Mouse (Mus musculus) forebrain, embryonic 15.5 days (tissue): ENCODE results near the gene Apobec3. TPM values are rescaled to one million over a fixed set of nuclear protein-coding genes. Genes with fewer than 3 reads are reported as not detected.
A peak's percentile ranks its signal among the peaks of the same experiment; 100 is the strongest.
"Not testable (repeated sequence)": the region's sequence is repeated elsewhere in the genome, so short reads cannot be mapped to it uniquely, and the experiment has no call there.

Experiments used
- ATAC-seq: fragments of 200-750 bp; cut with Nextera tagmentation; replicated peaks from 2 replicates; pipeline ENCODE4 v1.8.0; 2017; ENCODE audit warnings: mild to moderate bottlenecking, moderate TSS enrichment, moderate library complexity
- H3K27ac ChIP-seq: fragments of 300-500 bp; sonication (generic); replicated peaks from 2 replicates; pipeline ENCODE4 v1.5.1; 2015; ENCODE audit warnings: mild to moderate bottlenecking, inconsistent platforms
- H3K27me3 ChIP-seq: fragments of 300-500 bp; sonication (generic); 2 replicates; pipeline ENCODE4 v1.6.1; 2015; ENCODE audit warnings: inconsistent platforms
- H3K36me3 ChIP-seq: fragments of 300-500 bp; sonication (generic); 2 replicates; pipeline ENCODE4 v1.6.1; 2015; ENCODE audit warnings: mild to moderate bottlenecking, inconsistent platforms
- H3K4me1 ChIP-seq: fragments of 300-500 bp; sonication (generic); 2 replicates; pipeline ENCODE4 v1.6.1; 2015; ENCODE audit warnings: inconsistent platforms
- H3K4me2 ChIP-seq: fragments of 300-500 bp; sonication (generic); replicated peaks from 2 replicates; pipeline ENCODE4 v1.6.1; 2015; ENCODE audit warnings: mild to moderate bottlenecking, inconsistent platforms
- H3K4me3 ChIP-seq: fragments of 300-500 bp; sonication (generic); 2 replicates; pipeline ENCODE4 v1.5.1; 2015; ENCODE audit warnings: mild to moderate bottlenecking, inconsistent platforms
- H3K9ac ChIP-seq: fragments of 300-500 bp; sonication (generic); replicated peaks from 2 replicates; pipeline ENCODE4 v1.6.1; 2015; ENCODE audit warnings: mild to moderate bottlenecking, inconsistent platforms
- H3K9me3 ChIP-seq: fragments of 300-500 bp; sonication (generic); 2 replicates; pipeline ENCODE4 v1.6.1; 2016; ENCODE audit warnings: inconsistent platforms
- WGBS: fragments of 180-500 bp; shearing (Covaris S2); methylation state at CpG from one replicate; pipeline ENCODE4 v1.1.7; 2015; ENCODE audit warnings: mixed read lengths; 5-methylcytosine and 5-hydroxymethylcytosine counted together
- polyA plus RNA-seq: library from polyadenylated mRNA; unstranded; fragments of >200 nt; fragmentation: Nextera tagmentation; extraction: Ambion mirVana; gene quantifications from 2 replicates; pipeline ENCODE4 v1.2.1, GENCODE M21; 2015

The Apobec3 gene
- polyA plus RNA-seq, 1 experiment from 2014 or later = 6.6 TPM

DNA sequence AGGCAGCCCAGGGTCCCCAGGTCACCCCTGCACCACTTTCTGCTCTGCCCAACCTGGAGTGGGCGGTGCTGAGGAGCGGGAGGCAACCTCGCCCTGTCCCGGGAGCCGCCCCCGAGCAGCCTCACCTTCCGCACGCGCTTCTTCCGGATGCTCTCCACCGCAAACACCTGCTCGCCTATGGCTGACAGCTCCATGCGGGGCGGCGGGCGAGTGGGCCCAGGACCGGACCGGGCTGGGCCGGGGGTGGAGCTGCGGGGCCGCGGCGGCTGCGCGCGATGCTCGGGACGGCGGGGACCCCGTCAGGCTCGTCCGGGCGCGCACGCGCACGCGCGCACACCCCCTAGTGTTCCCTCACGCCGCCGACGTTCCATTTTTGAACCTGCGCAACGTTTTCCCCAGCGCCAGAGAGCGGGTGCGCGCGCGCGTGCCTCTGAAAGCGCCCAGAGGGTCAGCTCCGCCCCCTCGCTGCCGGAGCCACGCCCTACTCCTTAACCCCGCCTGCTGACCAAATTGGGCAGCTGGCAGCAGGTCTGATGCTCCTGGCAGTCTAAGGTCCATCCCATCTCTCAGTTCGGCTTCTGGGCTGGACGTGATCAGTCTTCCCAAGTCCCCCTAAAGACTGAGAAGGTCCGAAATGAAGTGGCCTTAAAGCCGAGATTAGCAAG lies 41.0 kb downstream of the Apobec3 start:
- Histone ChIP-seq H3K9me3 (no peaks in the 10 kb centered on the region), H3K27ac (no peak overlapping the region), H3K4me3 (peak overlapping the region; percentile 65), H3K4me2 (peak overlapping the region; percentile 77), H3K9ac (peak overlapping the region; percentile 55), H3K4me1 (peaks cover 29% of the 10 kb centered on the region), H3K27me3 (peaks cover 14% of the 10 kb centered on the region), H3K36me3 (no peaks in the 10 kb centered on the region)
- ATAC-seq = peak; percentile 51
- 1% methylated on average over 53 of the region's 62 CpGs for WGBS

DNA sequence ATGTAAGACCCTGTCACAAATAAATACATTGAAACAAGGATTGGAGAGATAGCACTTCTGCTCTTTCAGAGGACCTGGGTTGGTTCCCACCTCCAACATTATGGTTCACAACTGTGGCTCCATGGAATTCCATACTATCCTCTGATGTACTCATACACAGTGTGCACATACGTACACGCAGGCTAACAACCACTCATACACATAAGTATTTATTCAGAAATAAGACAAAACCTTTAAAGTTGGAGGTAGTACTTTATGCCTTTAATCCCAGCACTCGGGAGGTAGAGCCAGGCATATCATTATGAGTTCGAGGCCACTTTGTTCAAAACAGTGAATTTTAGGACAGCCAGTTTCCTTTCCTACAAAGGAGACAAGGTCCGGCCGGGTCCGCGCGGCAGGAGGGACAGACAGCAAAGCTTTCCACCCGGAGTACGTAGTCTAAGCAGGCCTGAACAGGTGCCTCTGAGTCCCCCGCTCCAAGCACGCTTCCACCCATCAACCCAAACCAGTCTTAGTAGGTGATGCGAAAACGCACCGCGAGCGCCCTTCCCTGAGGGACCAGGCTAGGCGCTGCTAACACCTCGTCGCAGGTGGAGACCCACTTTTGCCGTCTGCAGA lies 41.7 kb downstream of the Apobec3 start:
- Histone ChIP-seq H3K9ac (no peak overlapping the region; the same call in 1 of the 2 replicates), H3K27ac (no peak overlapping the region), H3K27me3 (peaks cover 14% of the 10 kb centered on the region), H3K36me3 (no peaks in the 10 kb centered on the region), H3K4me2 (peak overlapping the region; percentile 77), H3K4me1 (peaks cover 24% of the 10 kb centered on the region), H3K4me3 (peak overlapping the region; percentile 65), H3K9me3 (no peaks in the 10 kb centered on the region)
- 7% methylated on average over 22 of the region's 22 CpGs for WGBS
- ATAC-seq = no peak

- Histone ChIP-seq H3K4me3 (0 out of 2 replicates have a peak overlapping the region, but pooled peaks have one; percentile 8), H3K27ac (no peak overlapping the region), H3K36me3 (no peaks in the 10 kb centered on the region), H3K4me1 (peaks cover 23% of the 10 kb centered on the region), H3K9me3 (no peaks in the 10 kb centered on the region), H3K27me3 (peaks cover 14% of the 10 kb centered on the region), H3K4me2 (peak overlapping the region; percentile 20), H3K9ac (no peak overlapping the region)
- 1% methylated on average over 22 of the region's 22 CpGs for WGBS
- ATAC-seq = no peak
Observed at GRCm38 (mm10) chr15:79933670-79934514, 42.4 kb downstream of the Apobec3 start.

GRCm38 (mm10) chr15:79934776-79935175 lies 43.3 kb downstream of the Apobec3 start:
- H3K9me3 ChIP-seq = no peaks in the 10 kb centered on the region
- no peaks in the 10 kb centered on the region for H3K36me3 ChIP-seq
- H3K4me2 ChIP-seq = peak overlapping the region; percentile 10; the same call in 1 of the 2 replicates
- no peak overlapping the region for H3K27ac ChIP-seq
- whole genome bisulfite sequencing = 1% methylated on average over 10 of the region's 10 CpGs
- no peak overlapping the region for H3K4me3 ChIP-seq
- H3K9ac ChIP-seq = 0 out of 2 replicates have a peak overlapping the region, but pooled peaks have one; percentile 15
- no peak for ATAC-seq
- H3K27me3 ChIP-seq = peaks cover 14% of the 10 kb centered on the region
- peaks cover 23% of the 10 kb centered on the region for H3K4me1 ChIP-seq

DNA sequence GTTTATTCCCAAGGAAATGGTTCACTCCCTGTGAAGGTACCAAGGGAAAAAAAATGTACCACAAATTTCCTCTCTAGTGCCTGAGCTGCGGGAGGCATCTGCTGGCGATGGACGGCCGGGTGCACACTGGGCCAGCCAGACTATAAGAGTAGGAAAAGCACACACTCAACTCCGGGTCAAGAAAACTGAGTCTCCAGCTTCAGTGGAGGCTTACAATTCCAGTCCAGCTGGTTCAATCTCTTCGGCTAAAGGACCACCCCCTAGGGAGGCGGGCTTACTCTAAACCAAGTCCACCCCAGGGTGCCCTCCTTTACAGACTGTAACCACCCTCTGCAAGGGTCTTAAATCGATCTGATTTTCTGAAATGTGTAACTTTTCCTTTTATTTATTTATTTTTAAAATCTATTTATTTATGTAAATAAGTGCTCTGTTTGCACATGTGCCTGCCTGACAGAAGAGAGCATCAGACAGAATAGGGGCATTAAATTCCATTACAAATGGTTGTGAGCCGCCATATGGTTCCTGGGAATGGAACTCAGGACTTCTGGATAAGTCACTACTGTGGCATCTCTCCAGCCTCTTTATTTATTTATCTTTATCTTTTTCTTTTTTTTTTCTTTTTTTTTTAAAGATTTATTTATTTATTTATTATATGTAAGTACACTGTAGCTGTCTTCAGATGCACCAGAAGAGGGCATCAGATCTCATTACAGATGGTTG lies 44.4 kb downstream of the Apobec3 start:
- Histone ChIP-seq H3K27ac (no peak overlapping the region), H3K27me3 (peaks cover 14% of the 10 kb centered on the region), H3K36me3 (no peaks in the 10 kb centered on the region), H3K4me1 (peaks cover 23% of the 10 kb centered on the region), H3K9ac (no peak overlapping the region), H3K4me2 (no peak overlapping the region), H3K4me3 (no peak overlapping the region), H3K9me3 (no peaks in the 10 kb centered on the region)
- ATAC-seq = no peak
- 27% methylated on average over 9 of the region's 9 CpGs for WGBS

GRCm38 (mm10) chr15:79936374-79936751 lies 44.9 kb downstream of the Apobec3 start:
- Histone ChIP-seq H3K4me3 (no peak overlapping the region), H3K27ac (no peak overlapping the region), H3K9me3 (no peaks in the 10 kb centered on the region), H3K4me2 (no peak overlapping the region), H3K36me3 (no peaks in the 10 kb centered on the region), H3K27me3 (peaks cover 14% of the 10 kb centered on the region), H3K9ac (no peak overlapping the region), H3K4me1 (peaks cover 23% of the 10 kb centered on the region)
- WGBS = 71% methylated on average over 7 of the region's 7 CpGs
- ATAC-seq = no peak

DNA sequence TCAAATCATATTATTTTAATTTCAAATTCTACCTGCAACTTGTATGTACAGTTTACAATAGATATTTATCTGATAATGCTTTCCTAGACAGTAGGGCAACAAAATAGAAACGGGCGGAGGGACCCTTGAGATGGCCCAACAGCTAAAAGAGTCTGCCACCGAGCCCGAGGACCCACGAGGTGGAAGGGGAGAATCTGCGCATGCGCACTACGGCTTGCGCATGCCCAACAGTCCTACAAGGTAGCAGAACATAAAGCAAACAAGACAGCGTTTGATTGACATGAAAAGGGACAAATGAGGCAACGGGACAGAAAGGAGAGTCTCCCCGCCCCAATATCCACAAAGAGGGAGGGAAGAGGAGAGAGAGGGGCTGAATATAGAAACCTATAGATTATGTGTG lies 47.6 kb downstream of the Apobec3 start:
- Histone ChIP-seq H3K4me3 (no peak overlapping the region), H3K9me3 (no peaks in the 10 kb centered on the region), H3K9ac (no peak overlapping the region), H3K27ac (no peak overlapping the region), H3K4me2 (no peak overlapping the region), H3K36me3 (no peaks in the 10 kb centered on the region), H3K4me1 (peaks cover 8% of the 10 kb centered on the region), H3K27me3 (peaks cover 5% of the 10 kb centered on the region; the same call in 1 of the 2 replicates)
- ATAC-seq = no peak
- WGBS = 91% methylated on average over 12 of the region's 12 CpGs

DNA sequence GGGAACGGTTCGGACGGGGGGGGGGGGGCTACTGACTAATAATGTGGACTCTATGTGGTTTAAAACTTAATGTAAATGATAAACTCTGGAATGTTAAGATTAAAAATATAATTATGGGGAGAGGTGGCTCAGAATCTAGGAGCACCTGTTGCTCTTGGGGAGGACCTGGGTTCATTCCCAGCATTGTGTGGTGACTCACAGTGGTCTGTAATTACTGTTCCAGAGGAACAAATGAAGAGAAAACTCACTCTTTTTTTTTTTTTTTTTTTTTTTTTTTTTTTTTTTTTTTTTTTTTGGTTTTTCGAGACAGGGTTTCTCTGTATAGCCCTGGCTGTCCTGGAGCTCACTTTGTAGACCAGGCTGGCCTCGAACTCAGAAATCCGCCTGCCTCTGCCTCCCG lies 48.0 kb downstream of the Apobec3 start:
- H3K4me2 ChIP-seq, H3K9ac ChIP-seq, H3K4me1 ChIP-seq, H3K27ac ChIP-seq, H3K36me3 ChIP-seq, H3K27me3 ChIP-seq, H3K4me3 ChIP-seq, H3K9me3 ChIP-seq, ATAC-seq: not testable (repeated sequence)
- 87% methylated on average over 6 of the region's 7 CpGs for WGBS

DNA sequence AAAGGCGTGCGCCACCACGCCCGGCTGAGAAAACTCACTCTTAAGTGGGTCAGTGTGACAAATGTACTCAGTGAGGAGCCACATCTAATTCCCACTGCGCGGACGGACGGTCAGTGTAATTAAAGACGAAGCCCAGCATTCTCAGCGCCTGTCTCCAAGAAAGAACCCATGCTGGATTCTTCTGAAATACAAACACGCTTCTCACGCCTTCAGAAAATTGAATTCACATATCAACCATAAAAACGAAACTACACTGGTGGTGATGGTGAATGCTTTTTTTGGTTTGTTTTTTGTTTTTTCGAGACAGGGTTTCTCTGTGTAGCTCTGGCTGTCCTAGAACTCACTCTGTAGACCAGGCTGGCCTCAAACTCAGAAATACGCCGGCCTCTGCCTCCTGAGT lies 48.5 kb downstream of the Apobec3 start:
- no peak overlapping the region for H3K9ac ChIP-seq
- H3K27me3 ChIP-seq = peaks cover 4% of the 10 kb centered on the region; the same call in 1 of the 2 replicates
- no peak overlapping the region for H3K27ac ChIP-seq
- no peaks in the 10 kb centered on the region for H3K36me3 ChIP-seq
- H3K4me1 ChIP-seq = no peaks in the 10 kb centered on the region
- no peak for ATAC-seq
- no peak overlapping the region for H3K4me2 ChIP-seq
- 89% methylated on average over 16 of the region's 16 CpGs for WGBS
- H3K4me3 ChIP-seq = no peak overlapping the region
- H3K9me3 ChIP-seq = no peaks in the 10 kb centered on the region

DNA sequence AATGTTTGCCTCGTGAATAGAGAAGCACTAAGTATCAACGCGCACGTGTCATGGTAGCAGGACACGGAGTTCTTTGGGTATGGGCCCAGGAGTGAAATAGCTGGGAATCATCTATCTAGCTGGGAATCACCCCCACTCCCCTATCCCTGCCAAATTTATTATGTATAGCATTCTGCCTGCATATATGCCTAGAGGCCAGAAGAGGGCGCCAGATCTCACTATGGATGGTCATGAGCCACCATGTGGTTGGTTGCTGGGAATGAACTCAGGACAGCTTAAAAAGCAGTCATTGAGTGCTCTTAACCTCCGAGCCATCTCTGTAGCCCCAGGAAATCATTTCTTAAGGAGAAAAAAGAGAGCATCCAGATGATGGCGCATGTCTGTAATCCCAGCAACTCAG lies 49.5 kb downstream of the Apobec3 start:
- no peak overlapping the region for H3K9ac ChIP-seq
- ATAC-seq = no peak
- WGBS = 24% methylated on average over 8 of the region's 8 CpGs

DNA sequence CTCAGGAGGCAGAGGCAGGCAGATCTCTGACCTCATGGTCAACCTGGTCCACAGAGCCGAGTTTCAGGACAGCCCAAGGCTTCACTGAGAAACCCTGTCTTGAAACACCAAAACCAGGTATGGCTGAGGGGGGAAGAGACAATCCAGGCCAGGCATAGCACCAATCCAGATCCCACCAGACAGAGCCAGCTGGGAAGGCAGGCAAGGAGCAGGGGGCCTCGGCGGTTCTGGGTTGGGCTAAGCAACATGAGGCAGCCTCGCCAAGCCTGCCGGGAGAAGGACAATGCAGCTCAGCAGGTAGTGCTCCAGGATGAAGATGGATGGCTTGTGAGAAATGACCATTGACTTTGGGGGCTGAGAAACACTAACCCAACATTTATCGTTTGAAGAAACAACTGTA lies 51.1 kb downstream of the Apobec3 start:
- no peak overlapping the region for H3K4me2 ChIP-seq
- H3K4me3 ChIP-seq = no peak overlapping the region
- WGBS = 89% methylated on average over 6 of the region's 6 CpGs
- no peak for ATAC-seq
- H3K9ac ChIP-seq = no peak overlapping the region
- no peaks in the 10 kb centered on the region for H3K36me3 ChIP-seq
- no peaks in the 10 kb centered on the region for H3K27me3 ChIP-seq
- no peaks in the 10 kb centered on the region for H3K4me1 ChIP-seq
- H3K27ac ChIP-seq = no peak overlapping the region
- no peaks in the 10 kb centered on the region for H3K9me3 ChIP-seq

More for the DNA sequence above, 49.5 kb downstream of the Apobec3 start:
- Histone ChIP-seq H3K9me3 (no peaks in the 10 kb centered on the region), H3K36me3 (no peaks in the 10 kb centered on the region), H3K27ac (no peak overlapping the region), H3K4me2 (no peak overlapping the region), H3K4me3 (no peak overlapping the region), H3K4me1 (no peaks in the 10 kb centered on the region), H3K27me3 (peaks cover 4% of the 10 kb centered on the region; the same call in 1 of the 2 replicates)
